Mouse (Mus musculus) spleen, adult 2 months (tissue): ENCODE measurements at regions not wholly inside any gene's neighbourhood (a gene's known extent, or its start where the extent isn't known, plus 50 kb on each side); places are given as distances from the start of the nearest gene placed in this dataset.

Experiments used
- DNase-seq, 2 experiments: peaks; one replicate each; pipeline versions ENCODE4 v3.0.0 to v3.0.0-alpha.2; 2012 to 2021; ENCODE audit warnings: low spot score in 2 of 2, low read depth in 1 of 2
- H3K27ac ChIP-seq: fragments of 200-500 bp; 2 replicates; pipeline ENCODE4 v1.5.1; 2012; ENCODE audit warnings: low read length, inconsistent platforms; ENCODE audit not compliant: insufficient read depth
- H3K27me3 ChIP-seq: fragments of 200-500 bp; 2 replicates; pipeline ENCODE4 v1.6.1; 2012; ENCODE audit warnings: mild to moderate bottlenecking, moderate library complexity, low read length, inconsistent platforms; ENCODE audit not compliant: control insufficient read depth, insufficient read depth
- H3K36me3 ChIP-seq: fragments of 200-500 bp; 2 replicates; pipeline ENCODE4 v1.6.1; 2012; ENCODE audit warnings: mild to moderate bottlenecking, low read length, inconsistent platforms; ENCODE audit not compliant: control insufficient read depth, insufficient read depth
- H3K4me1 ChIP-seq: fragments of 200-500 bp; 2 replicates; pipeline ENCODE4 v1.6.1; 2011; ENCODE audit warnings: inconsistent platforms; ENCODE audit not compliant: control insufficient read depth, insufficient read depth, insufficient read length
- H3K4me3 ChIP-seq: fragments of 200-500 bp; 2 replicates; pipeline ENCODE4 v1.5.1; 2011; ENCODE audit warnings: mild to moderate bottlenecking, inconsistent platforms; ENCODE audit not compliant: insufficient read depth, insufficient read length; ENCODE audit errors: extremely low read depth
- CTCF ChIP-seq: fragments of 200-500 bp; IDR thresholded peaks from 2 replicates; pipeline ENCODE4 v1.5.1; 2011; ENCODE audit warnings: mild to moderate bottlenecking, inconsistent platforms; ENCODE audit not compliant: insufficient read depth, insufficient read length, insufficient replicate concordance; ENCODE audit errors: extremely low read depth
- POLR2A ChIP-seq: fragments of 200-500 bp; IDR thresholded peaks from 2 replicates; pipeline ENCODE4 v1.6.1; 2011; ENCODE audit warnings: low read depth, low read length, inconsistent platforms
- WGBS: fragments of 180-500 bp; shearing (Covaris S2); methylation state at CpG from one replicate; pipeline ENCODE4 v1.1.7; 2018; 5-methylcytosine and 5-hydroxymethylcytosine counted together

DNA sequence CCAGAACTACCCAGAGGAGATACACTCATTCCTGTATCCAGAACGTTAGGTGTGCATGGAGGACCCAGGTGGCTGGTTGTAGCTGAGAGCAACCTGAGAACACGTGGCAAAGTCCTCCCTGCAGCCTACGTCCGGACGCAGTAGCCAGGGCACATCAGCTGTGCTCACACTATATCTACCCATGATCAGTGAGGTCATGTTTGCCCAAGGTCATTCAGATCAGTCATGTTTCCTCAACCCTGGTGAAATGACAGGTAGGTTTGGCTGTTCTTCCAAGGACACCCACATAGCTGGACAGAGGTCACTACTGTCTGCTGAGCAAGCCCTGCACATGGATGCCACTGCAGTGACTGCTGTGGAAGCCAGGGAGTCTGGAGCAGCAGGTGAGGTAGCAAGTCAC lies 109.8 kb upstream of the Irf2bp2 start:
- Histone ChIP-seq H3K4me3 (no peak overlapping the region), H3K27me3 (no peaks in the 10 kb centered on the region), H3K36me3 (no peaks in the 10 kb centered on the region), H3K4me1 (peaks cover 13% of the 10 kb centered on the region; the same call in 1 of the 2 replicates), H3K27ac (no peak overlapping the region)
- 87% methylated on average over 5 of the region's 5 CpGs for WGBS
- no peak for DNase-seq
- TF ChIP-seq CTCF, result no peak
- TF ChIP-seq POLR2A, result no peak

DNA sequence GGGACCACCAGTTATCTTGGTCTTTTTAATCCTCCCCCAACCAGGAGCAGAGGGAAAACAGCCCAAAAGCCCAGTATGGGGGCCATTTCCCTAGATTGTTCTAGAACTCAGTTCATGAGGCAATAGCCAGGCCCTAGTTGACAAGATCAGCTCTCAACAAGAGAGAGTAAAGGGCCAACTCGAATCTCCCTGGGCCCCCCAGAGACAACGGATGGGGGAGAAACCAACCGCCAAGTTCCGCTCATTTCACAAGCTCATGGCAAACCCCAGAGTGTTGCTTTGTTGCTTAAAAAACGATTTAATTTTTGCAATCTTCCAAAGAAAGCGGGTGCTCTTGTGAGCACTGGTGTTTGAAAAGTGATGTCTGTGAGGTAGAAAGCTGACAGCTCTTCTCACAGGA lies 108.5 kb upstream of the Irf2bp2 start:
- TF ChIP-seq CTCF, result no peak
- TF ChIP-seq POLR2A, result no peak
- H3K4me1 ChIP-seq, result peaks cover 14% of the 10 kb centered on the region; the same call in 1 of the 2 replicates
- 73% methylated on average over 6 of the region's 6 CpGs for WGBS

DNA sequence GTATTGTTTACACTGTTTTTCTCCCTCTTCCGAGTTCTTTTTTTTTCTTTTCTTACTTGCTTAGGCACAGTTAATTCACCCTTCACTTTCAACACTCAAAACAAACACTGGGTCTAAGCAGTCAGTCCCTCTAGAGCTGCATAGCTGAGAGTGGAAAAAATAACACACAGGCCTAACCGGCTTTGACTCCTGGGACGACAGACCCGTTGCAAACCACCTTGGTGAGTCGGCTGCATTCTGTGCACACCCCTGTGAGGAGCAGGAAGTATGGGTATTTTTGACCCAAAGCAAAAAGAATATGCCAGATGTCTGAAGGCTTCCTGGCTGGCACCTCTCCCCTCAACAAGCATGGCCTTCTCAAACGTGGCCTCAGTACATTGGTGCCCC lies 105.6 kb upstream of the Irf2bp2 start:
- no peak overlapping the region for H3K4me3 ChIP-seq
- 5% methylated on average over 6 of the region's 6 CpGs for WGBS

More for the DNA sequence above, 108.5 kb upstream of the Irf2bp2 start:
- no peaks in the 10 kb centered on the region for H3K27me3 ChIP-seq
- H3K36me3 ChIP-seq, result no peaks in the 10 kb centered on the region
- no peak overlapping the region for H3K4me3 ChIP-seq
- DNase-seq, result no peak
- no peak overlapping the region for H3K27ac ChIP-seq

DNA sequence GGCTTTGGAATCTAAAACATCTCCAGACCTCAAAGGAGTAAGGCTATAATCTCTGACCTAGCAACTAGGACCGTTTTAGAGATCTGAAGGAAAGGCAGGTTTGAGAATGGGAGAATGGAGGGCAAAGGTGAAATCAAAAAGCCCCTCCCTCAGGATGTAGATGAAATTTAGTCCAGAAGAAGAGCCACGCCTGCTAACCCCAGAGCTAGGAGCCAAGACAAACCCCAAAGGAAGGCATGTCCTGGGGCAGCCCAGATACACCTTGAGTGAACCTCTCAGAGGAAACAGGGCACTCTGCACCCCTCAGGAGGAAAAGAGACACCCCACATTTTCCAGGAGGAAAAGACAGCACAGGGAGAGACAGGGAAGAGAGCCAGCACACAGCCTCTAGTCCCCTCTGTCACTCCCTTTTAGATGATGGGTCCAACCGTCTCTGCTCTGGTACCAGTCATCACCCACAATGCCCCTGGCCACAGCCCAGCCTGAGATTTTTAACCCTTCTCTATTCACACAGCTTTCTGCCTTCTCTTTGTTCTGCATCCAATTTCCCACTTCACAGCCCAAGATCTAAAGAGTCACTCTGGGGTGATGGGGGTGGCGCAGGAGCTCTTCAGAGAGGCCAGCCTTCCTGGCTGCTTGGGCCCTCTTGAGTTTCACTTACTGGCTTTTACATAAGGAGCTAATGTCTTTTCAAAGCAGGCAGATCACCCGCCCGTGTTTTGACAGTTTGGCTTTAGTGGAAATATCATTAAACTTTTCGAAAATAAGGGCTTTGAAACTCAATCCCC lies 105.0 kb upstream of the Irf2bp2 start:
- H3K27me3 ChIP-seq, result no peaks in the 10 kb centered on the region
- WGBS, result 32% methylated on average over 7 of the region's 7 CpGs
- H3K27ac ChIP-seq, result peak overlapping the region; percentile 40
- no peak for DNase-seq
- no peak for TF ChIP-seq CTCF
- TF ChIP-seq POLR2A, result no peak
- no peak overlapping the region for H3K4me3 ChIP-seq
- no peaks in the 10 kb centered on the region for H3K36me3 ChIP-seq
- peaks cover 12% of the 10 kb centered on the region; the same call in 1 of the 2 replicates for H3K4me1 ChIP-seq

More for the DNA sequence above, 105.6 kb upstream of the Irf2bp2 start:
- TF ChIP-seq POLR2A (no peak), CTCF (no peak)
- H3K36me3 ChIP-seq, result no peaks in the 10 kb centered on the region
- H3K4me1 ChIP-seq, result peaks cover 12% of the 10 kb centered on the region; the same call in 1 of the 2 replicates
- no peaks in the 10 kb centered on the region for H3K27me3 ChIP-seq
- H3K27ac ChIP-seq, result peak overlapping the region; percentile 49; the same call in 1 of the 2 replicates
- DNase-seq, result peak in 1 of 2 experiments; percentile 16

DNA sequence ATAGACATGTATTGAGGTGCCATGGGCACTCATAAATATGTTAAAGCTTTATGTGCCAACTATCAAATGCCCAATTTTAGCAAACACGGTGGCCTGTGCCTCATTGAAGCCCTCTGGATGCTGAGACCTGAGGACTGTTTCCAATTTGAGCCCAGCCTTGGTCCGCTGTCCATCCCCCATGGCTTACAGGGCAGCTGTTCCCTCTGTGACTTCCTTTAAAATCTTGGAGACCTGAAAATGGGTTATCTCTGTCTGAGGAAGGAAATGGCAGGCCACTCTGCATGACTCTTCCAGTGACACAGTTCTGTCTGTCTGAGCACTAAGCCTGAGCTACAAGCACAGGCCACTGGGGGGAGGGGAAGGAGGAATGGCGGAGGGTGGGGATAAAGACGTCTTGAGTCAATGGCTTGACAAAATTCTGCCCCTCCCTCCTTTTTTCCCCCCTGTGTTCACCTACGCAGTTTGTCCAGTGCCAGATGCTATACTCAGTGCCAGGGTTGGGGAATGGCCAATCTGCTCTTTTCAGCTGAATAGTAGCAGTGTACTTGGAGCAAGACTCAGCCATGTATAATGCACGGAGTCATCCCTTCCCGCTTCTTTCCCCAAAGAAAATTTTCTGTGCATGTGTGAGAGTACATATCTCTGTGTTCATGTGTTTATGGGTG lies 102.7 kb upstream of the Irf2bp2 start:
- DNase-seq, result no peak
- no peak overlapping the region for H3K27ac ChIP-seq

DNA sequence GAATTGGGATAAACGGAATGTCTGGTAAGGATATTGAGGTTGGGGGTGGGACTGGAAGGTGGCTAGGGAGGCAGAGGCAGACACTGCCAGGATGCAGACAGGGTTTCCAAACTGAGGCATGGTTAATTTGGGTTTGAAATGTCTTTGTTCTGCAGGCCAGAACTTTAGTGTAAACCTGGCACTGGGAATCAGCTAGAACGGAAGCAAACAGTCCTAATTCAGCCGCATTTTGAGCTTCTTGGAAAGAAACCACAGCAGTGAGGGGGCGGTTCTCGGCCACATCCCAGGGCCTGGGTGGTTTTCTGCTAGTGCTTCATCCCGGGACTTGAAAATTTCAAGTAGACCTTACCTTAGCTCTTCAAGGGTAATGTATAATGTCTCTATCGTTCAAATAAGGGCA lies 100.6 kb upstream of the Irf2bp2 start:
- Histone ChIP-seq H3K4me1 (peaks cover 9% of the 10 kb centered on the region; the same call in 1 of the 2 replicates), H3K27me3 (no peaks in the 10 kb centered on the region), H3K36me3 (no peaks in the 10 kb centered on the region), H3K27ac (no peak overlapping the region), H3K4me3 (no peak overlapping the region)
- TF ChIP-seq POLR2A (no peak), CTCF (no peak)
- no peak for DNase-seq
- WGBS, result 91% methylated on average over 7 of the region's 7 CpGs

More for the DNA sequence above, 102.7 kb upstream of the Irf2bp2 start:
- Histone ChIP-seq H3K4me3 (no peak overlapping the region), H3K27me3 (no peaks in the 10 kb centered on the region), H3K36me3 (no peaks in the 10 kb centered on the region), H3K4me1 (peaks cover 14% of the 10 kb centered on the region; the same call in 1 of the 2 replicates)
- 80% methylated on average over 7 of the region's 7 CpGs for WGBS
- TF ChIP-seq POLR2A (no peak), CTCF (no peak)
